Comparison of ENCODE assay signal across 12 mouse cellular contexts in the genomic region with DNA sequence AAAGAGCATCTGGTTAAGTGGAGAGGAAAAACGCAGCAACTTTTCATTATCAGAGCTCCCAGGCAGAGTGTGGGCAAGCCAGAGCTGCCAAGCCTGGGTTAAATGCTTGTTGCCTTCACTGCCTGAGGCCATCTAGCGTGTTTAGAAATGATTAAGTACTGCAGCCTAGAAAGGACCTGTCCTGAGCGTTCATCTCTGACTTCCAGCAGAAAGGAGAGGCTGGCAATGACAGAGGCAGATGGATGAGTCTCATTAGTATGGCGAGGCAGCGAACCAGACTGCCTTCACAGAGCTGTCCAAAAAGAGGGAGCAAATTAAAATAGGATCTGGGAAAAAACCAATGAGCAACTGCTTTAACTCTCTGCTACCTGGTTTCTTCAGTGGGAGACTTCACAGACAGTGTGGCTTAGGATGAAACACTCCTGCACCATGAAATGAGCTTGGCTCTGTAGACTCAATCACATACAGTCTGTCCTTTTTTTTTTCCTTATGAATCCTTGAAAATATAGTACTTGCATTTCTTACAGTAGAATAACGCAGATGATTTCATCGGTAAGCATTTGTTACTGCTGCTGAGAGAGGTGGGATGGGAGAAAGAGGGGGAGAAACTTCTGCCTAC.
A peak's percentile ranks its signal among the peaks of the same experiment; 100 is the strongest.
DNase-seq lines count a peak whose midpoint lies in the region; ATAC-seq lines count a peak whose summit lies in the region.
"Had no signal": no experiment of that assay in that cellular context is flagged by ENCODE, and none has a peak within 500 bp of the region (broad histone marks: within the 10 kb centered on the region; RNA-seq: fewer than 3 reads in every experiment).

No protein-coding gene starts in this region.

- no peaks in the 10 kb centered on the region for H3K9me3 ChIP-seq in hindbrain, embryonic 14.5 days (ENCODE audit: control insufficient read depth, low read length)
- H3K9me3 ChIP-seq: kidney, embryonic 15.5 days; limb, embryonic 12.5 days had no signal

- no peak overlapping the region for H3K4me3 ChIP-seq in hindbrain, embryonic 14.5 days (replicated peaks; ENCODE audit: low read length)
- H3K4me3 ChIP-seq: gastrocnemius, adult 2 months; kidney, embryonic 15.5 days; limb, embryonic 12.5 days had no signal

- peak; percentile 89 for ATAC-seq in hindbrain, embryonic 14.5 days (ENCODE audit: low FRiP score)
- no peak for ATAC-seq in megakaryocyte progenitor cell, adult 5-6 weeks (replicated peaks; ENCODE audit: poor library complexity)
- ATAC-seq: lung, postnatal 0 days had no signal

- peaks cover 9% of the 10 kb centered on the region for H3K4me1 ChIP-seq in hindbrain, embryonic 14.5 days (replicated peaks; ENCODE audit: control insufficient read depth, insufficient read depth, low read length)
- H3K4me1 ChIP-seq: kidney, embryonic 15.5 days; limb, embryonic 12.5 days had no signal

- H3K27ac ChIP-seq in hindbrain, embryonic 14.5 days: no peak overlapping the region
- H3K27ac ChIP-seq: gastrocnemius, adult 2 months; kidney, embryonic 15.5 days; limb, embryonic 12.5 days had no signal

- H3K27me3 ChIP-seq in hindbrain, embryonic 14.5 days (ENCODE audit: control insufficient read depth, insufficient read depth, low read length): no peaks in the 10 kb centered on the region
- H3K27me3 ChIP-seq: kidney, embryonic 15.5 days; limb, embryonic 12.5 days had no signal

- H3K36me3 ChIP-seq in hindbrain, embryonic 14.5 days (replicated peaks; ENCODE audit: control insufficient read depth, insufficient read depth): no peaks in the 10 kb centered on the region
- H3K36me3 ChIP-seq: kidney, embryonic 15.5 days; limb, embryonic 12.5 days had no signal

- no peak overlapping the region for H3K9ac ChIP-seq in hindbrain, embryonic 14.5 days
- H3K9ac ChIP-seq: kidney, embryonic 15.5 days; limb, embryonic 12.5 days had no signal

- intact Hi-C loops in left cerebral cortex, postnatal 10 days (cut with DNase I): no loop called here

- WGBS in hindbrain, embryonic 14.5 days: 27% methylated on average over 7 of the region's 7 CpGs

- DNase-seq in adrenal gland, adult 2 months: peak; percentile 7
- no peak for DNase-seq in adrenal gland, adult 18-20 months (ENCODE audit: low spot score in 2 of 2)
- DNase-seq in embryo, embryonic 11 days: peak; percentile 66
- DNase-seq in hindbrain, embryonic 14.5 days (ENCODE audit: low spot score): peak; percentile 66
- peak; percentile 41 for DNase-seq in neural tube, embryonic 10.5 days (ENCODE audit: extremely low spot score, low spot score)
- DNase-seq in left cerebral cortex, adult 11 months (ENCODE audit: low spot score): no peak
- no peak for DNase-seq in left cerebral cortex, postnatal 10 days (ENCODE audit: extremely low spot score in 1 of 2, low spot score in 2 of 2)
- DNase-seq: gastrocnemius, adult 2 months had no signal

- H3K4me2 ChIP-seq in hindbrain, embryonic 14.5 days (replicated peaks): 0 out of 2 replicates have a peak overlapping the region, but pooled peaks have one; percentile 15
- H3K4me2 ChIP-seq: kidney, embryonic 15.5 days; limb, embryonic 12.5 days had no signal

Comparison
In these comparisons a context has a peak if more than half of its experiments do, and no peak if none do; other contexts are left out.
1. DNase-seq: peak in adrenal gland, adult 2 months (single experiment), embryo, embryonic 11 days (single experiment), hindbrain, embryonic 14.5 days (single experiment) and neural tube, embryonic 10.5 days (single experiment); none in adrenal gland, adult 18-20 months (0 of 2), left cerebral cortex, adult 11 months (single experiment) and left cerebral cortex, postnatal 10 days (0 of 2).